Mouse (Mus musculus): ENCODE measurements around the gene Defb48. TPM values are rescaled to one million over a fixed set of nuclear protein-coding genes. Genes with fewer than 3 reads are reported as not detected.

The Defb48 gene
- total and polyA plus RNA-seq, 3 experiments = not detected

DNA sequence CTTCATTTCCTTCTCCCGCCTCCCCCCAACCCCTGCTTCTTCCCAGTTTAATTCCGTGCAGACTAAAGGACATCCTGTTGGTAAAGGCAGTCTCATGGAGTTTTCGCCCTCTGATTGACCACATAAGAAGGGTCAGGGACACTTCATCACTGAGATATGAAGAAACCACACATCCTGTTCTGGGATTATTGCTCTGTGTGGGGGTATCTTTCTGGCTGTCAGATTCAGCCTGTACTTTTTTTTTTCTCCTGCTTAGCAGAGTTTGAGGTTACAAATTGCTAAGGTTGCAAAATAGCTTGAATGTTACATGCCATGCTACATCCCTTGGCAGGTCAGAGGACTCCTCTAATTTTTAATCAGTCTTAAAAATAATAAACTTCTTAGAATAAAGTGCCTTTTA lies 7.0 kb upstream of the Defb48 start:
- no peaks in the 10 kb centered on the region for H3K36me3 ChIP-seq (replicated peaks in 1 of 2; ENCODE audit: control insufficient read depth in 1 of 2, insufficient read depth in 1 of 2, low read length in 1 of 2)
- no peak for TF ChIP-seq TBP (conservative IDR thresholded peaks at IDR 0.05; ENCODE audit: low read depth, low read length)
- no peak for TF ChIP-seq NELFE (IDR thresholded peaks at IDR 0.05; ENCODE audit: low read depth, low read length)
- TF ChIP-seq RAD21 (IDR thresholded peaks at IDR 0.05; ENCODE audit: low read depth, low read length) = no peak
- no peak for TF ChIP-seq ZNF384 (IDR thresholded peaks at IDR 0.05; ENCODE audit: low read depth, low read length)
- no peak for TF ChIP-seq TCF12 (IDR thresholded peaks at IDR 0.05; ENCODE audit: low read depth, low read length)
- TF ChIP-seq GABPA (IDR thresholded peaks at IDR 0.05; ENCODE audit: insufficient replicate concordance, low read depth, low read length) = no peak
- no peak for TF ChIP-seq NRF1 (IDR thresholded peaks at IDR 0.05; ENCODE audit: low read depth, low read length)
- TF ChIP-seq HCFC1 (IDR thresholded peaks at IDR 0.05; ENCODE audit: low read depth, low read length) = no peak
- no peak for TF ChIP-seq MAFK (IDR thresholded peaks at IDR 0.05; ENCODE audit: insufficient replicate concordance, low read length)
- no peak for TF ChIP-seq MAX (IDR thresholded peaks at IDR 0.05; ENCODE audit: low read length)
- no peak for TF ChIP-seq RCOR1 (conservative IDR thresholded peaks at IDR 0.05; ENCODE audit: low read depth, low read length)
- TF ChIP-seq ELF1 (IDR thresholded peaks at IDR 0.05; ENCODE audit: low read depth, low read length) = no peak
- no peak for TF ChIP-seq CHD1 (IDR thresholded peaks at IDR 0.05; ENCODE audit: low read depth, low read length)
- TF ChIP-seq SMC3 (IDR thresholded peaks at IDR 0.05; ENCODE audit: low read depth, low read length) = no peak
- no peak for TF ChIP-seq POLR2AphosphoS2 (IDR thresholded peaks at IDR 0.05; ENCODE audit: low read depth, low read length)
- TF ChIP-seq EP300 (IDR thresholded peaks at IDR 0.05; ENCODE audit: low read length) = no peak
- TF ChIP-seq USF1 (IDR thresholded peaks at IDR 0.05; ENCODE audit: low read depth, low read length) = no peak
- no peak for TF ChIP-seq UBTF (IDR thresholded peaks at IDR 0.05; ENCODE audit: low read depth, low read length)
- no peaks in the 10 kb centered on the region for H3K4me1 ChIP-seq (ENCODE audit: control insufficient read depth in 1 of 2, insufficient read depth in 2 of 2)
- no peak overlapping the region for H3K9ac ChIP-seq (ENCODE audit: insufficient read depth, low read depth)
- H3K79me2 ChIP-seq (replicated peaks; ENCODE audit: control insufficient read depth, extremely low read depth, insufficient read depth, poor library complexity, severe bottlenecking) = no peaks in the 10 kb centered on the region
- in situ Hi-C loops (cut with MboI; ENCODE audit: low pct_ligation_motif_present, low pct_unique_long_range_greater_than_20kb, low sequenced_read_pairs) (no loop called here), dilution Hi-C loops (cut with MboI; ENCODE audit: extremely low pct_ligation_motif_present, extremely low pct_unique_long_range_greater_than_20kb, low sequenced_read_pairs) (no loop called here)
- DNase-seq (ENCODE audit: extremely low read depth) = no peak
- H3K4me3 ChIP-seq (replicated peaks in 1 of 3; ENCODE audit: low read depth in 2 of 3, low read length in 2 of 3, poor library complexity in 1 of 3) = no peak overlapping the region
- no peaks in the 10 kb centered on the region for H3K27me3 ChIP-seq (replicated peaks)
- H3K4me2 ChIP-seq (ENCODE audit: insufficient read depth, low read depth, poor library complexity, severe bottlenecking) = no peak overlapping the region
- no peaks in the 10 kb centered on the region for H3K9me3 ChIP-seq (replicated peaks; ENCODE audit: low read length)
- no peak overlapping the region for H3K27ac ChIP-seq (ENCODE audit: insufficient read depth, low read depth)

DNA sequence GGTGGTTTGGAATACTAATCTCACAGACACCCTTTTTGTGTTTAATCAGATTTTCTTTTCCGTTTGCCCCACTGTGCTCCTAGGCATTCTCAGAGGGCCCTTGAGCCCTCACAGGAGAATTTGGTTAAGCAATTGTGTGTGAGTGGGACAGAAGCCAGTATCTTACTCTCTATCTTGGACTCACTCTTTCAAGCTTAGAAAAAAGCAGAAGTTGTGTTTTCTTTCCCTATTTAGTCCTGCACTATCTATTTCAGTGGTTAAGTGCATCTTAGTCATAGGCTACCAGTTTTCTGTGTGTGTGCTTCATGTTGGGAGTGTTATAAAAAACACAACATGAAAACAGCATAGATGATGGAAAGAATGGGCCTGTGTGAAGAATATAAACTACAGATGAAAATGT lies 4.5 kb downstream of the Defb48 start:
- Histone ChIP-seq H3K4me3 (replicated peaks in 1 of 3; ENCODE audit: low read depth in 2 of 3, low read length in 2 of 3, poor library complexity in 1 of 3) (no peak overlapping the region), H3K79me2 (replicated peaks; ENCODE audit: control insufficient read depth, extremely low read depth, insufficient read depth, poor library complexity, severe bottlenecking) (no peaks in the 10 kb centered on the region), H3K9ac (ENCODE audit: insufficient read depth, low read depth) (no peak overlapping the region), H3K4me2 (ENCODE audit: insufficient read depth, low read depth, poor library complexity, severe bottlenecking) (peak overlapping the region; percentile 67; the same call in 1 of the 2 replicates), H3K36me3 (replicated peaks in 1 of 2; ENCODE audit: control insufficient read depth in 1 of 2, insufficient read depth in 1 of 2, low read length in 1 of 2) (no peaks in the 10 kb centered on the region), H3K27me3 (replicated peaks) (no peaks in the 10 kb centered on the region), H3K4me1 (ENCODE audit: control insufficient read depth in 1 of 2, insufficient read depth in 2 of 2) (peaks cover 2 to 15% of the 10 kb centered on the region in 2 experiments; a peak in 2 of 4 replicates), H3K27ac (ENCODE audit: insufficient read depth, low read depth) (no peak overlapping the region), H3K9me3 (replicated peaks; ENCODE audit: low read length) (no peaks in the 10 kb centered on the region)
- dilution Hi-C loops (cut with MboI; ENCODE audit: extremely low pct_ligation_motif_present, extremely low pct_unique_long_range_greater_than_20kb, low sequenced_read_pairs) = no loop called here
- TF ChIP-seq EP300 (IDR thresholded peaks at IDR 0.05; ENCODE audit: low read length) = 0 out of 2 replicates have a peak, but pooled peaks have one; percentile 32
- TF ChIP-seq MAFK (IDR thresholded peaks at IDR 0.05; ENCODE audit: insufficient replicate concordance, low read length) = no peak
- DNase-seq (ENCODE audit: extremely low read depth) = peak; percentile 37
- in situ Hi-C loops (cut with MboI; ENCODE audit: low pct_ligation_motif_present, low pct_unique_long_range_greater_than_20kb, low sequenced_read_pairs) = loop anchor here (10.0 kb wide), 1 partner anchor 485 kb away; no protein-coding TSS in a partner anchor
